Mouse (Mus musculus) testis, adult 2 months (tissue): ENCODE results near the gene Ugt1a6a.

Experiments used
- CTCF ChIP-seq: fragments of 200-500 bp; IDR thresholded peaks from 2 replicates; pipeline ENCODE4 v1.5.1; 2012; ENCODE audit warnings: low read depth, mild to moderate bottlenecking, inconsistent platforms, low read length, moderate library complexity; ENCODE audit not compliant: control insufficient read depth, insufficient read depth, insufficient replicate concordance
- POLR2A ChIP-seq: fragments of 200-500 bp; IDR thresholded peaks from 2 replicates; pipeline ENCODE4 v1.6.1; 2012; ENCODE audit warnings: low read depth, mild to moderate bottlenecking, inconsistent platforms, low read length, moderate library complexity; ENCODE audit not compliant: control insufficient read depth

GRCm38 (mm10) chr1:88258361-88258760 lies 123.8 kb downstream of the Ugt1a6a start:
- TF ChIP-seq CTCF: no peak
- no peak for TF ChIP-seq POLR2A
